Mouse (Mus musculus): ENCODE results near the gene Homer2.

The Homer2 gene

DNA sequence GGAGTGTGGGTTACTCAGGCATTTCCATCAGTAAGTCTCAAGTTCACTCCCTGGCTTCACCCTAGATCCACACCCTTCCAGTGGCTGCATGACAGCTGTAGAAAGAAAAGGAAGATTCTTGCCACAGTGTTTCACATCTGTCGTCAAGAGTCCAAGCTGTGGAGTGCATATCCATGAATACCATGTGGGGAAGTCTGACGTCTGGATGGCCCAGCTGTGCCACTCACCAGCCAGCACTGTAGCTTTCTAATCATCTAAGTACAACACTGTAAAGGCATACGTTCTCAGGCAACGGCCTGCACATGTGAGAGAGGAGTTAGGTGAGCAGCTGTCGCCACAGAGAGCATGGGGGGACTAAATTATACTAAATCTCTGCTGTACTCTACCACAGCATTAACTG is 56.0 kb downstream of the Homer2 start:
- in situ Hi-C loops (cut with MboI, MseI), result no loop called here

DNA sequence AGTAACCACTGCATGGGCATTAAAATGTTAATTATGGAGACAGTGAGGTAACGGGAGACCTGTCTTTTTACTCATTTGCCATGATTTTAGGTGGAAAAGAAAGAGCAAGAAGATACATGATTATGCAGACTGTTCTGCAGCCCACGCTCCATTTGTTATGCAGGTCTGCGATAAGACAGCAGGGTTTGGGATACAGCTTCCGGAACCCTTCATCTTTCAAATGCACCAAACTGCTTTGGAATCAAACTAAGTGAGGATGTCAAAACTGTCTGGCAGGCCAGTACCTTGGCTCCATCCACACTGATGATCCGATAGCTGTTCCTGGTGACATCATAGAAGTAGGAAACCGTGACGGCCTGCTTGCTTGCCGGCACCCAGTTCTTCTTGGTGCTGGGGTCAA is 58.1 kb downstream of the Homer2 start:
- in situ Hi-C loops (cut with MboI, MseI), result no loop called here

DNA sequence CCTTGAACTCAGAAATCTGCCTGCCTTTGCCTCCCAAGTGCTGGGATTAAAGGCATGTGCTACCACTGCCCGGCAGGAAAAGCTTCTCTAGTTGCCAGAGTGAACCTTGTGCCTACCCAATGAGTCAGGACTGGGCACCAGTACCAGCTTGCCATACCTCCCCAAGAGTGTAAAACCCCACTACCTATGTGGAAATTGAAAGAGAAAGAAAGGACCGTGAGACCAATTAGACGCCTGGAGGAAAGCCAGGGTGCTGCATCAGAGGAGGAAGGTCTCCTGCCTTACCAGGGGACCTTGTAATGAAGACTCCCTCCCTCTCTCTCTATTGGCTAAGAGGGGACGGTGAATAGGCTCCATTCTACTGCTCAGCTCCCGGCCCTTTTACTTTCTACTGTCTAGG is 59.4 kb downstream of the Homer2 start:
- in situ Hi-C loops (cut with MboI, MseI), result no loop called here

DNA sequence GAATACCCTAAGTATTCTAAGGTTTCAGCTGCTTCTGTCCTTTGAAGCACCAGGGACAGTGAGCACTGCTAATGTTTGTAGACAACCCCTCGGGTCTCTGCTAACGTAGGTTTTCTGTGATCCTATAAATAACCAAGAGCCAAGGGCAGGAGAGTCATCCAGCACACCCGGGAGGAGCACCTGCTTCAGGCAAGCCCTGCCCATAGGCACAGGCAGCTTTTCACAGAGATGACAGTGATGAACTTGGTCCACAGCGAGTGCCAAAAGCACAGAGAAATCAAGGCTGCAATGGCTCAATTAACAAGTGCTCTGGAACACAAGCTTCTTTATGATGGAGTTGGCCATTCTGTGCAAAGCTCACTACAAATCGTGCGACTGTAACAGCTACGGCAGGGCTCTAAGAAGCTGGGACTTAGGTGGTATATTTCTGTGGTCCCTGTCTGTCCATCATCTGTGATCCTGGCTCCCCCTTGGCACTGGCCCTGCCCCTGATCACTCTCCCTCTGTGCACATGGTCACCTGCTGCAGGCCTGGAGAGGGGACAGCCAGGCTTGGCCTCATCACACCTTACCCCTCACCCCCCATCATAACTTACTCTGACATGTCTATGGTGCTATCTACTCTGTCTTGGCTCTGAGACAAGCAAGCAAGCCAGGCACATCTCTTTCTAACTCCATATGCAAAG is 62.6 kb downstream of the Homer2 start:
- in situ Hi-C loops (cut with MboI, MseI), result no loop called here

DNA sequence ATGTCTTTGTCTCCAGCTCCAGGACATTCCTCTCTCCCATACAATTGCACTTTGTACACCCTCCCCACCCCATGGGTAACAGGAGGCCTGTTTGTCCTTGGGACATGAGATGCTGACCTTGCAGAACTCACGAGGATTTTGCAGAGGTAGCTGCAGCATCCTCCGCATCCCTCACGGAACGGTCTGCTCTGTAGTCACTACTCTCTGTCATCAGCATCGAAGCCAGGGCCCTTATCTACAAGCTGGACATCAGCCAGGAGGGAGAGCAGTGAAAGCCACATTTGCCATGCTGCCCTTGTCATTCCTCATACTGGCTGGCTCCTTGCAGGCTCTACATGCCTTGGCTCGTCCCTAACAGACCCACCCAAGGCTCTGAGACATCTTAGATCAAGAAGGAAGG is 66.2 kb downstream of the Homer2 start:
- in situ Hi-C loops (cut with MboI, MseI), result no loop called here

DNA sequence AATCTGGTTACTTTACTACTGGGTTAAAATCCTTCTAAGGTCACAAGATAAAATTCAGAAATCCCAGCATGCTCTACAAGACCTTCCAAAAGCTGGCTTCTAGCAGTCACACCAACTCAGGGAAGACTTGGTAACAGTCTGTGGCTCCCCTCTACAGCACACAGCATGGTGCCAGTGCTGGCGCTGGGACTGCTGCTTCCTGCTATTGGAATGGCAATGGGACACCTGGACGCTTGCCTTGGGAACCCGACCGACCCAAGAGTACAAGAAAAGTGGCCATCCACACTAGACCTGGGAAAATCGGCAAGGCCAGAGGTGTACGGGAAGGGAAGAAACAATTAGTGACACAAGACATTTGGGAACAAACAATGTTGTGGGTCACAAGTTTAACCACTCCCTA is 74.7 kb downstream of the Homer2 start:
- in situ Hi-C loops (cut with MboI, MseI), result loop anchor here (10.0 kb wide), 1 partner anchor 312 kb away; no protein-coding TSS in a partner anchor

DNA sequence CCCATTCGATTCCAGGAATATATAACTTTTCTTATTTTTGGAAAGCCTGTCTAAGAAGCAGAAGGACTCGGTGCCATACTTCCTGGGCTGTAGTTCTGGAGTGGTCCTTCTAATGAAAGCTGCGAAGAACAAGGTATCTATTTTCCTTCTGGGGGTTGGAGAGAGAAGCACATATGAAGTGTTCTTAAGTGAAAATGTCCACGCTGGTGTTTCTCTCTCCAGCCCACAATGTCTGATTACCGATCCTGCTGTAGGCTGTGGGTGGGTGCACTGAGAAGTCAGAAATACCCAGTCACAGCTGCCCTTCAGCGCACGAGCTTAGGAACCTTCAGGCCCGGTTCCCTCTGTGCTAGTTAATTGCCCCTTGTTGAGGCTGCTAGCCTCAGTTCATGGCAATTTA is 76.1 kb downstream of the Homer2 start:
- in situ Hi-C loops (cut with MboI, MseI), result loop anchor here (10.0 kb wide), 1 partner anchor 314 kb away; no protein-coding TSS in a partner anchor

DNA sequence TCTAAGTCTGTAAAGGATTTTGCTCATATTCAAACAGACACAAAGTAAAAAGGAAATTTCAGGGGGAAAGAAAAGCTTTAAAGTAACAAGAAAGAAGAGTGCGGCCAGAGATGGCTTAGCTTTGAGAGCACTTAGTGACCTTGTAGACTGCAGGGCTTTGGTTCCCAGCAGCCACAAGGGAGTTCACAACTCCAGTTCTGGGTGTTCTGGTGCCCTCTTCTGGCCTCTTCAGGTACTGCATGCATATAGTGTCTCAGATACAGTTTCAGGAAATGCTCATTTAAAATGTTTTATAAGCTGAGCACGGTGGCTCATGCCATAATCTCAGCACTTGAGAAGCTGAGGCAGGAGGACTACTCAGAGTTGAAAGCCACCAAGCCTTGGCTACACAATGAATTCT is 80.9 kb downstream of the Homer2 start:
- in situ Hi-C loops (cut with MboI, MseI), result no loop called here

DNA sequence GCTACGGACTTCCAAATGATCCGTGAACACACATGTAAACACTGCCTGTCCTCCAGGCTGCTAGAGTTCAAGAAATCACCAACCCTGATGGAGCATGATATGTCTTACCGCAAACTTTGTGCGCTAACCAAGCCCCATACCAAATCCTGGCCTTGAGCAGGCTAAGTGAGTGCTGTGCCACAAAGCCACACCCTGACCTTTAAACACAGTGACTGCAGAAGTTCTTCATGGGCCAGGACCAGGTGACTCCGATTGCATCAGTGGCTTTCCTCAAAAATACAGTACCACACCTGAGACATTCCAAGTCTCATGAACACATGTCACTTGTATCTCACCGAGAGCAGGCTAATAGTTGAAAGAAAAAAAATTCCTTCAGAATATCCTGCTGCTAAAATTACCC is 83.6 kb downstream of the Homer2 start:
- in situ Hi-C loops (cut with MboI, MseI), result no loop called here

DNA sequence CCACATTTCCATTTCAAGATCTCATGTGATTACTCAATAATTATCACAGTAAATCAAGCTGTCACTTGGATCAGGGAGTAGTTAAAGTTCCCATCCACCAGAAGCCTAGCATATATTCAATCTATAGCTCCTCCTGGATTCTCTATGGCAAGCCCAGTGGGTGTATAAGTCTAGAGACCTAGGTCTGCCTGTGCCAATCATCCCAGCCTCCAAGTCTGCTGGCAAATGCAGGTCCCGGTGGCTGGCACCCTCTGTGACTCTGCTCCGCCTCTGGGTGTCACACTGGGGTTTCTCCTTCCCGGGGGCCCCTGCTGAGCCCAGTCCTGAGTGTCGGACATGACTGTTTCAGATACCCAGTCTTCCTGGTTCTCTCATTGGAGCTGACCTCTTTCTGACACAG is 84.5 kb downstream of the Homer2 start:
- in situ Hi-C loops (cut with MboI, MseI), result no loop called here

DNA sequence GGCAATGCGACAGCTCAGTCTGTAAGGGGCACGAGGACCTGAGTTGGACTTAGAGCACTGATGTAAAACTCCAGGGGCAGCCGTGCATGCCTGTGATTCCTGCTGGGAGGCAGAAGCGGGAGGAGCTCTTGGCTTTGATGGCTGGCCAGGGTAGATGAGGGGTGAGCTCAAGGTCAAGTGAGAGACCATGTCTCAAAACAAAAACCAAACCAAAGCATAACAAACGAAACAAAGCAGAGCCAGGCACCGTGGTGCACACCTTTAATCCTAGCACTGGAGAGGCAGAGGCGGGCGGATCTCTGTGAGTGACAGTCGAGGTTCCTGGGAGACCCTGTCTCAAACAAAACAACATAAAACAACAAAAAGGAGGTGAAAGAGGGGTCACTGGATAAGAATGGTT is 92.3 kb downstream of the Homer2 start:
- in situ Hi-C loops (cut with MboI, MseI), result no loop called here

DNA sequence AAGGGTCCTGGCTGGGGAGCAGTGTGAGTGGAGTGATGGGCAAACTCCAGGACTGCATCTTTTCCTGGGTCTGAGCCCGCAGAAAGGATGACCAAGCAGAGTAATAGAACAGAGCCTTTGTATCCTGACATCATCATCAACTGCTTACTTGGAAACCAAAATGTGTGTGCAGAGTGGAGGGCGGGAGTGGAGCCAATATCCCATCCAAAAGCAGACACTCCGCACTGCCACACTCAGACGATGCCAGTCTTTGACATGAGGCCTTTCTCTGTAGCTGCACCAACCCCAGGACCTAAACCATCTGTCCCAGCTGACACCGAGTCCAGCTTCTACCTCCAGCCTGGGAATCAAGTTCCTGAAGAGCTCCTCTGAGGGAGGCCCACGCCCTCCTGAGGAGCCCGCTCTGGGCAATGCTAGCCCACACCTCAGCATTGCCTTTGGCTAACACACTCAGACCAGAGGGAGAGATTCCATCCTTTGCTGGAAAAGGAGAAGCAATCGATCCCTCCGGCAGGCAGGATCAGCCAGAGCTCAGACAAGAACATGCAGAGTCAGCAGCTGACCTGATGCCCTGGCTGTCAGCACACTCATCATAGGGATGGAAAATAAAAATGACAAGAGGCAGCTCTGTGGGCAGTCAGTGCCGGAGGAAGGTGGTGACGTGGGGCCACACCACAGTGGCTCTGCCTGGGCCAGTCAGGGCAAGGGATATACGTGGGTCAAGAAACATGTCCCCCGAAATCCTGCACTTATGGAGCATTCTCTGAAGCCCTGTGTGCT is 94.3 kb downstream of the Homer2 start:
- in situ Hi-C loops (cut with MboI, MseI), result no loop called here

DNA sequence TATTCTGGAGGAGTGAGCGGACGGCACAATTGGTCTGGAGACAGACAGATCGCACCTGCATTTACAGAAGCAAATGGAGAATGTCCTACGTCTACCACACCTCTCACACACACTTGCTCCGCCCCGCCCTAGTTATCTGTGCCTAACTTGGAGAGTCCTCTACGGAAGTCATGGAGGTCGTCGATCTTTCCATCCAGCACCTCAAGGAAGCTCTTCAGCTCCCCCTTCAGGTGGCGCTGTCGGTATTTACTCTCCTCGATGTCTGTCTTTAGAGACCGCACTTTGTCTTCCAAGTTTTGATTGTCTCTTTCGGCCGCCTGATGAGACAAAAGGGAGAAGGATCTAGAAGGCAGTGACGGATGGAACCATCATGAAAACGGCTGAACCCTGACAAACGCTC is 97.2 kb downstream of the Homer2 start:
- in situ Hi-C loops (cut with MboI, MseI), result no loop called here

DNA sequence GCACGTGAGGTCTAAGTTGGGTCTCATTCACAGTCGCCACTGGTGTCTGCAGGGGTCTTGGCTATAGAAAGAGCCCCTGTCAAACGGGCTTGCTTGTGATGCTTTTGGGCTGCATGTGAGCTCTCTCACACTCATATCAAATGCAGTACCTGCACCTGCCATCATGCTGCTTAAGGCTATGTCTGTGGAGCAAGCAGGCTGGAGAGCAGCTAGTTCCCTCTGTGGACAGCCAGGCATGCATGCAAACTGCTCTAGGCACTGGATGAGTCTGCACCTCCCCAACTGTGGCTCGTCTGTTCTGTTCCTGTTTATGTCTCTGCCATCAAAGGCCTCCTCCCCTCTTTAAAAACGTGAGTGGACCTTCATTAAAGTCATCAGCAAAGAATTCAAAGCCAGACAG is 100.9 kb downstream of the Homer2 start:
- in situ Hi-C loops (cut with MboI, MseI), result no loop called here

DNA sequence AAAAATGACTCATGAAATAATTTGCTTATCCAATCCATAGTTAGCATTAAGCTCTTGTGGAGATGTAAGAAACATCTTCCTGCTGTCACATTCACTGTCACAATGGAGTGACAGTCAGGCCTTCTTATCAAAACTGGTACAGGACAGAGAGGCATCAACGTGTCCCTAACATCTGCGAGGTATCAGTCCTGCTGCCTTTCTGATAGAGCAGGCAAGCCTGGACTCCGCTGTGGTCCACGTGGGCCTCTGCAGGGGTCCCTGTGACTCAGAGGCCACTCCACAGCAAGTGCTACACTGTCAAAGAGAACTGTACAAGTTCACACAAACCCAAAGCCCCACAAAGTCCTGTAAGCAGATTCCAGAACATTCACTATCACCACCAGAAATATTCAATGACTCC is 101.8 kb downstream of the Homer2 start:
- in situ Hi-C loops (cut with MboI, MseI), result no loop called here

DNA sequence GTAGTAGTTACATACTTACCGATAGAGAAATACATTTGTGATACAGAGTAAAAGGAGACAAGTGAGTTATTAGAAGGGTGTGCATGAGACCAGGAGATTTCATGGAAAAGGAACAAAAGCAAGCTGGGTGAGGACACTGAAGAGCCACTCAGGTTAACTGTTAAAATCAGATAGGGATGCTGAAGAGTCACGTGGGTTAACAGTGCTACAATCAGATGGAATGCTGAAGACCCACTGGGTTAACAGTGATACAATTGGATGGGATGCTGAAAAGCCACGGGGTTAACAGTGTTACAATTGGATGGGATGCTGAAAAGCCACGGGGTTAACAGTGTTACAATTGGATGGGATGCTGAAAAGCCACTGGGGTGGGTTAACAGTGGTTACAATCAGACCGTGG is 102.3 kb downstream of the Homer2 start:
- in situ Hi-C loops (cut with MboI, MseI), result no loop called here

DNA sequence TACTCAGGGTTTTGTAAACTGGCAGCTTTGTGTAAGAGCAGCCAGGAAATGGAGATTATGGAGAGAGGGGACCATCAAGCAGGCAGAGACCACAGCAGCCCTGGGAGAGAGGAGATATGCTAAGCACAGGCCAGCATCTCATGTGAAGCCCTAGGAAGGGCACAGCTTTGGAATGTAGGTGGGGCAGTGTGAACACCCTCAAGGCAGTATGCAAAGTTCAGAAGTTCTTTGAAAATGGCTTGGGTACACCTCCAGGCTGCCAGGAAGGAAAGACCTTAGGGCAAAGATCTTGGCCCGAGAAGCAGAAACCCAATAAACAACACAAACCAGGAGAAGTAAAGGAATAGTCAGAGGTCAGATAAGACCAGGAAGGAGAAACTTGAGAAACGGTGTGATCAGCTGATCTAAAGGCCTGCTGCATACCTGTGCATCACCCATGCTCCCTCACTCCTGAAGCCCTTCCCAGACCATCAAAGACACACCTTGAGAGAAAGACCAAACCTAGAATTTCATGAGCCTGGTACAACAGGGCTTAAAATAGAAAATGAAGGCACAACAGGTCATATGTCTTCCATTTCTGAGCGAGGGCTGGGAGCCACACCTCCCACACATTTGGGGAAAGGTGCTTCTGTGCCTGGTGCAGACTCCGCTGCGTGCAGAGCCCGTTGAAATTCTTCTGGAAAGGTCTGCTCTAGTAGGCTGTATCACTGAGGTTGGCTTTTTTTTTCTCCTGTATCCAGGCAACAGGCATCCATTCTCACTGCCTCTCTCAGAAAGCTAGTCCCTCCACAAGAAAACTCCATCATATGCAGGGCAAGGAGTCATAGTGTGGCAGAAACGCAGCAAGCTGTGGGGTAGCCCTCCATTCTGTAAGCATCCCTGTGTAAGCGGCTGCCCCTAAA is 107.7 kb downstream of the Homer2 start:
- in situ Hi-C loops (cut with MboI, MseI), result no loop called here

DNA sequence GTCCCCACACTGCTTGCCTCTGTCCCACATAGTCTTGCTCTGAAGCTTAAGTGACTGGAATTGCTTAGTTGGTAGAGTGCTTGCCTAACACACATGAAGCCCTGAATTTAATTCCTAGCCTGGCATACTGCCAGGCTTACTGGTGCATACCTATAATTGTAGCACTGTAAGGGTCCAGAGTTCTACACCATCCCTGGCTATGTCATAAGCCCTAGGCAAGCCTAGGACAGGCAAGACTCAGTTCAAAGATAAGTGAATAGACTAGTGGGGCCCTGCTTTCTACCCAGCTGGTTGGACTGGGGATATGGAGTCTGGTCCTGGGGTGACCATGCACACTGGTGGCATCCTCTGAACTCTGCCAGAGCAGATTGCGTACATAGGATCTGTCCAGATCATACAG is 109.7 kb downstream of the Homer2 start:
- in situ Hi-C loops (cut with MboI, MseI), result no loop called here

DNA sequence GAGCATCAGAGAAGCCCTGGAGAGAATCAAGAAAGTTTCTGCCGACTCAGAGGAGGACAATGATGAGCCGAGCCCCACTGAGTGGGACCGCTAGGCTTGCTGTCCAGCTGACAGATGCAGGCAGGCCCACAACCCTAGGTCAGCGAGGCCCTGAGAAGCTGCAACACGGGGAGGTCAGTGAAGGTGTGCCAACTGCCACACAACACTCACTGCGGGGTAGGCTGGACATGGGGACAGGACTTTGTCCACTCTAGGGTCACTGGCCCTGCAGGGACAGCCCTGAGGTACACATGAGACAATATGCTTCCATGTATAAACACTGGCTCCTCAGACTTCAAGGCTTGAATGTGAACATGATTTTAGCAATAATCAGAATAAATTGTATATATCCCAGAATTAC is 111.2 kb downstream of the Homer2 start:
- in situ Hi-C loops (cut with MboI, MseI), result no loop called here

DNA sequence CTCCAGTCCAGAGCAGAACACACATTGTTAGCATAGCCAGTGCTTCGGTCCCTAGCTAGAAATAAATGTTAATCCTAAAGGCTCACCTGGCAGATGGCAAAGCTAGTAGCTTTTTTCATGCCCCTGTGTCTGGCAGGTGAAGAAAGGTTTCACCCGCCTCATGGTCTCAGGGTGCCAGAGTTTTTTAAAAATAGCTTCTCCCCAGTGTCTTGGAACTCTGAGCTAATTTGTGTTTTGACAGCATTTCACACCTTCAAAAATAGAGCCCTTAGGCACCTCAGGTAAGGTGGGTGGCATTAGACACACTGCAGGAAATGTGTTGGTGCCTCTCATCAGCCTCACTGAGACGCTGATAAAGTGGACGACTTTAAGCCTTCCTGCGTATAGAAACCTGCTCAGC is 112.3 kb downstream of the Homer2 start:
- in situ Hi-C loops (cut with MboI, MseI), result no loop called here

DNA sequence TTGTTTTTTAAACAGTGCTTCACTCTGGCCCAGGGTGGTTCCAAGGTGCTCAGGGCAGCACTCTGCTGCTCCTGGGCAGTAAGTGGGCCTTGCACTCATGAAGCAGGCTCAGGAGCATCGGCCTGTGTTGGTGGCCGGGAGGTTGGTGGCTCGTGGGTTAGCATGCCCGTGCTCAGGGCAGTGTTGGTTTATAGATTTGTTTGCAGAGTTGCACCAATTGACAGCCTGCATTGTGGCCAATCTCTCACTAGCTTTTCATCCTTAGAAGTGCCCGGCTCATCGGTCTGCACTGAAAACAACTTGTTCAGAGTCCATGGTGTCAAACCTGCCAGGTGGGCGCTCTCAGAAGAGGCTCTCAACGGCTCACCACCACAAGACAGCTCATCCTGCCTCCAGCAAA is 113.9 kb downstream of the Homer2 start:
- in situ Hi-C loops (cut with MboI, MseI), result no loop called here

DNA sequence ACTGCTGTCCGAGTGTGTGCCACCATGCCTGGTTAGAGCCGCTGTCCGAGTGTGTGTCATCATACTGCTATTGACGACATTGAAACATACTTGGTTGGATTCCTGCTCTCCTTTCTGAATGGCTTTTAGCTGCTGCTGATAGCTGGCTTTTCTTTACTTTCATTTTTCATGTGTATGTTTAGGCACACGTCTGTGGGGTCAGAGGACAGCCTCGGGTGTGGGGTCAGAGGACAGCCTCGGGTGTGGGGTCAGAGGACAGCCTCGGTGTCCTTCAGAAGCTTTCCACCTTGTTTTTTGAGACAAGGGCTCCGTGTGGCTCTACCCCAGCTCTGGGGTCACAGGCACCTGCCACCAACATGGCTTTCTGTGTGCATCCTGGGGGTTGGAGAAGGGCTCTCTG is 114.6 kb downstream of the Homer2 start:
- in situ Hi-C loops (cut with MboI, MseI), result no loop called here
